Mouse (Mus musculus): Measurements from ENCODE around the gene Wnk2.

The Wnk2 gene

DNA sequence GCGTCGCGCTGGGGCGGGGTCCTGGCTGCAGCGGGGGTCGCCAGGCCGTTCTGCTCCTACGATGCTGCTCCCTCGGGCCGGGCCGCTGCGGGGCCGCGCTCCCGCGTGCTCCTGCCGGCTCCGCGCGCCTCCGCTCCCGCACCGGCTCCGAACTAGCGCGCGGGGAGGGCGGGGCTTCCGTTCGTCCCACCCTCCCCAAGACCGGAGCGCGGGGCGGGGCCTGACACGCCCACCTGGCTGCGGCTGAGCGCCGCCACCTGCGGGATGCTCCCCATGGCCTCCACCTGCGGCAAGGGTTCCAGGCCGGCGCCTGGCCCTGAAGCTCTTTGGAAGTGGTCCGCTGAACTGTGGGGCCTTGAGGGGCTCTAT lies at the start of gene Wnk2:
Wnk2 (minus strand) TSS at position 157 of the 369 bp plus-strand sequence.
- Histone ChIP-seq H3K4me1 (replicated peaks; ENCODE audit: low read depth, low read length) (peaks cover 16% of the 10 kb centered on the region), H3K9me3 (ENCODE audit: low read length) (no peaks in the 10 kb centered on the region), H3K36me3 (ENCODE audit: insufficient read depth, low read length) (no peaks in the 10 kb centered on the region), H3K4me3 (replicated peaks; ENCODE audit: low read length) (peak within 1 kb of the TSS; percentile 83), H3K27me3 (ENCODE audit: insufficient read depth, low read length) (peaks cover 81% of the 10 kb centered on the region)
- no peak for TF ChIP-seq NANOG (IDR thresholded peaks at IDR 0.05; ENCODE audit: borderline replicate concordance, low read length)
- no peak for TF ChIP-seq POU5F1 (IDR thresholded peaks at IDR 0.05; ENCODE audit: borderline replicate concordance, low read length)
- no peak for TF ChIP-seq CTCF (conservative IDR thresholded peaks at IDR 0.05; ENCODE audit: low read length)

DNA sequence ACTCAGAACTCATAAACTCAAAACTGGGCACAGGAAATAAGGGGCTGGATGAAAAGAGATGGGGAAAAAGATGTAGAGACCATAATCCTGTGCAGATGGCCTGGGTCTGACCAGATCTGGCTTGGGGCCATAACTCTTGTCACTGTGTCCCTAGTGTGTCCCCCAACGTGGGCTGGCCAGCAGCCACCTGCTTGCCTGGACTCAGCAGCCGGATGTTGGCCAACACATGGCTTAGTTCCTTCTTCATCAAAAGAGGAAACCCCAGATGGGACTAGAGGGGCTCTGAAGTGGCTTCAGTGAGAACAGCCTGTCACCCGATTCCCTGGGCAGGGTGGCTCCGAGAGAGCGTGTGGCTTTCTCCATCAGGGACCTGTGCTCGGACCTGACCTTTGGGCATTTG lies 49.0 kb upstream of the Wnk2 start:
- H3K27me3 ChIP-seq (ENCODE audit: insufficient read depth, low read length) = peaks cover 8% of the 10 kb centered on the region
- H3K4me1 ChIP-seq (replicated peaks; ENCODE audit: low read depth, low read length) = peaks cover 5% of the 10 kb centered on the region
- no peak for TF ChIP-seq POU5F1 (IDR thresholded peaks at IDR 0.05; ENCODE audit: borderline replicate concordance, low read length)
- H3K4me3 ChIP-seq (replicated peaks; ENCODE audit: low read length) = no peak overlapping the region
- no peaks in the 10 kb centered on the region for H3K9me3 ChIP-seq (ENCODE audit: low read length)
- H3K36me3 ChIP-seq (ENCODE audit: insufficient read depth, low read length) = peaks cover 24% of the 10 kb centered on the region

DNA sequence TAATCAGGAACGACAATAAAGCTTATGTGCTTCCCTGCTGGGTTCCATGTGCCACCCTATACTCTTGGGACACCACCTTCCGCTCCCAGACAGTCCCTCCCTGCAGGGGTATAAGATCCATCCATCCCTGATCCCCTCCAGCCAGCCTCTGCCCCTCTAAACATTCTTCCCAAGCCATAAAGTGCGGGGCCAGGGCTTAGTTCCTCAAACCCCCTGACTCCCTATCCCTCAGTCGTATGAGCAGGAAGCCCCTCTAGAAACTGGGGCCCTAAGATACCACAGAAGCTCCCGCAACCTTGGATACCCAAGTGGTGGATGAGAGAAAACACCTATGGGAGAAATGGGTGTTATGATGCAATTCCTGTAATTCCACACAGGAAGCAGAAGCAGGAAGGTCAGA lies 48.4 kb upstream of the Wnk2 start:
- H3K4me3 ChIP-seq (replicated peaks; ENCODE audit: low read length) = no peak overlapping the region
- H3K36me3 ChIP-seq (ENCODE audit: insufficient read depth, low read length) = peaks cover 24% of the 10 kb centered on the region
- H3K27me3 ChIP-seq (ENCODE audit: insufficient read depth, low read length) = peaks cover 8% of the 10 kb centered on the region
- peaks cover 5% of the 10 kb centered on the region for H3K4me1 ChIP-seq (replicated peaks; ENCODE audit: low read depth, low read length)
- TF ChIP-seq POU5F1 (IDR thresholded peaks at IDR 0.05; ENCODE audit: borderline replicate concordance, low read length) = no peak
- TF ChIP-seq CTCF (conservative IDR thresholded peaks at IDR 0.05; ENCODE audit: low read length) = no peak
- TF ChIP-seq NANOG (IDR thresholded peaks at IDR 0.05; ENCODE audit: borderline replicate concordance, low read length) = no peak
- H3K9me3 ChIP-seq (ENCODE audit: low read length) = no peaks in the 10 kb centered on the region

DNA sequence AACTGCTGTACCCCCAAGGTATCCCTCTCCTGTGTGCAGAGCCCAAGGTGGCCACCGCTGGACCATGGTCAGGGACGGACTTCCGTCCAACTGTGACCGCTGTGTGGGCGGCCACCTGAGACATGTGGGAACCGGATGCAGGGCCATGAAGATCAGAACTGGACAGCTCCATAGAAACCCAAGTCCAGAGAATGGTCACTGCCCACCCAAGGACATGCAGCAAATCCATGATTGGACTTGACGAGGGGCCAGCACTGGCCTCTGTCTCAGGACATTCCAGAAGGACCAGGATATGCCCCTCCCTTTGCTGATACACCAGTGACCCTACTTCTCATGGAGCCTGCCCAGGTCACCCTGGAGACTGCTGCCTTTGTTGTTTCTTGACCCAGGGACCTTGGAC lies 47.8 kb upstream of the Wnk2 start:
- H3K27me3 ChIP-seq (ENCODE audit: insufficient read depth, low read length) = peaks cover 9% of the 10 kb centered on the region
- TF ChIP-seq CTCF (conservative IDR thresholded peaks at IDR 0.05; ENCODE audit: low read length) (no peak), NANOG (IDR thresholded peaks at IDR 0.05; ENCODE audit: borderline replicate concordance, low read length) (no peak), POU5F1 (IDR thresholded peaks at IDR 0.05; ENCODE audit: borderline replicate concordance, low read length) (no peak)
- H3K36me3 ChIP-seq (ENCODE audit: insufficient read depth, low read length) = peaks cover 24% of the 10 kb centered on the region
- no peaks in the 10 kb centered on the region for H3K9me3 ChIP-seq (ENCODE audit: low read length)
- H3K4me3 ChIP-seq (replicated peaks; ENCODE audit: low read length) = no peak overlapping the region
- no peaks in the 10 kb centered on the region; the same call in none of the 2 replicates for H3K4me1 ChIP-seq (replicated peaks; ENCODE audit: low read depth, low read length)

DNA sequence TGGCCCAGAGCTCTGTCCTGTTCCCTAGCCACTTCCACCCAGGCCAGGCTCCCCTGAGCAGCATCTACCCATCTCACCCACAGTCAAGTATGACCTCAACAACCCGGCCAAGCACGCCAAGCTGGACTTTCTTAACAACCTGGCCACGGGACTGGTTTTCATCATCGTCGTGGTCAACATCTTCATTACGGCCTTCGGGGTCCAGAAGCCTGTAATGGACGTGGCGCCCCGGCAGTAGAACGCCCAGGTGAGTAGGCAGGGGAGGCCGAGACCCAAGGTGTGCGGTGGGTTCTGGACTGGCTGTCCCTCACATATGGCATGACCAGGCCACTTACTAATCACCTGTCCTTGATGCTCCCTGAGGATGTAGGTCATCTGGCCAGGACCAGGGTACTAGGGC lies 47.0 kb upstream of the Wnk2 start:
- peaks cover 9% of the 10 kb centered on the region for H3K27me3 ChIP-seq (ENCODE audit: insufficient read depth, low read length)
- H3K36me3 ChIP-seq (ENCODE audit: insufficient read depth, low read length) = peaks cover 24% of the 10 kb centered on the region
- no peak overlapping the region for H3K4me3 ChIP-seq (replicated peaks; ENCODE audit: low read length)
- TF ChIP-seq NANOG (IDR thresholded peaks at IDR 0.05; ENCODE audit: borderline replicate concordance, low read length) (no peak), POU5F1 (IDR thresholded peaks at IDR 0.05; ENCODE audit: borderline replicate concordance, low read length) (no peak), CTCF (conservative IDR thresholded peaks at IDR 0.05; ENCODE audit: low read length) (no peak)
- no peaks in the 10 kb centered on the region; the same call in none of the 2 replicates for H3K4me1 ChIP-seq (replicated peaks; ENCODE audit: low read depth, low read length)
- no peaks in the 10 kb centered on the region for H3K9me3 ChIP-seq (ENCODE audit: low read length)

DNA sequence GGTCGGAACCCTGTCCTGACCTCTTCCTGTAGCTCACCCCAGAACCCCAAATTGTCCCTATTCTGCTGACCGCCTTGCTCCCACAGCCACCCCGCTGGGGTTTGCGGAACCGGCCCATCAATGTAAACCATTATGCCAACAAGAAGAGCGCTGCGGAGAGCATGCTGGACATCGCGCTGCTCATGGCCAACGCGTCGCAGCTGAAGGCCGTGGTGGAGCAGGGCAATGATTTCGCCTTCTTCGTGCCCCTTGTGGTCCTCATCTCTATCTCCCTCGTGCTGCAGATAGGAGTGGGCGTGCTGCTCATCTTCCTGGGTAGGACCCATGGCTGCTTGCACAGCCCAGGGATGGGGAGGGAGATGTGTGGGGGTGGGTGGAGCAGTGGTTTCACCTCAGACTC lies 45.8 kb upstream of the Wnk2 start:
- Histone ChIP-seq H3K4me3 (replicated peaks; ENCODE audit: low read length) (no peak overlapping the region), H3K27me3 (ENCODE audit: insufficient read depth, low read length) (peaks cover 7% of the 10 kb centered on the region)
- TF ChIP-seq POU5F1 (IDR thresholded peaks at IDR 0.05; ENCODE audit: borderline replicate concordance, low read length) (no peak), CTCF (conservative IDR thresholded peaks at IDR 0.05; ENCODE audit: low read length) (no peak), NANOG (IDR thresholded peaks at IDR 0.05; ENCODE audit: borderline replicate concordance, low read length) (no peak)

DNA sequence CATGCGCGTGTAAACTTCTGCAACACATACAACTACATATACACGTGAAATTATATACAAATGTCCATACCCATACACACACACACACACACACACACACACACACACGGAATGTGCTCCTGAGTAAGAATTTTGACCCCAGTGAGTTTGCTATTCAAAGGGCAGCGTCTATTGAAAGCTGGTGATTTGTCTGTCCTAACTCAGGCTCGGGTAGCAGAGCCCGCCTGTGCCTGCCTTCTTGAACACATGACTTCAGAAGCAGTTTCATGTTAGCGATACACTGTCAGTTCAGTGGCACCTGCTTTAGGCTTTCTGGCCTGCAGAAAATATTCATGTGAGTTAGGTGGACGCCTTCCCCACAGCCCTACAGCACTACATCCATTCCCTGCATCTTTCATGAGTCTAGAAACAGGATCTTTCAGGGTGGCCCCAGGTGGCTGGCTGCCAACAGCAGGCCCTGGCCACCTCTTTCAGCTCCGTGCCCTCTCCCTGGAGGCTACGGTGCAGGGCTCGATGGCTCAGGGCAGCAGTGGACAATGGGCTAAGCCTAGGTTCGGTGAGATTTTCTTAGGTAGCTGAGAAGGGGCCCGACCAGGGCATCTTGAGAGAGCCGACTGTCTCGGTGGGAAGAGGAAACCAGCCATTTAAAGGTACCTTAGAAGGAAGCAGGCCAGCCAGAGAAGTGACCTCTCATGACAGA lies 44.5 kb upstream of the Wnk2 start:
- Histone ChIP-seq H3K36me3 (ENCODE audit: insufficient read depth, low read length) (peaks cover 24% of the 10 kb centered on the region), H3K9me3 (ENCODE audit: low read length) (no peaks in the 10 kb centered on the region), H3K27me3 (ENCODE audit: insufficient read depth, low read length) (peaks cover 17% of the 10 kb centered on the region), H3K4me1 (replicated peaks; ENCODE audit: low read depth, low read length) (peaks cover 19% of the 10 kb centered on the region), H3K4me3 (replicated peaks; ENCODE audit: low read length) (no peak overlapping the region)
- TF ChIP-seq NANOG (IDR thresholded peaks at IDR 0.05; ENCODE audit: borderline replicate concordance, low read length) (no peak), CTCF (conservative IDR thresholded peaks at IDR 0.05; ENCODE audit: low read length) (no peak), POU5F1 (IDR thresholded peaks at IDR 0.05; ENCODE audit: borderline replicate concordance, low read length) (no peak)

More for the DNA sequence above, 45.8 kb upstream of the Wnk2 start:
- Histone ChIP-seq H3K9me3 (ENCODE audit: low read length) (no peaks in the 10 kb centered on the region), H3K36me3 (ENCODE audit: insufficient read depth, low read length) (peaks cover 24% of the 10 kb centered on the region), H3K4me1 (replicated peaks; ENCODE audit: low read depth, low read length) (peaks cover 9% of the 10 kb centered on the region)

DNA sequence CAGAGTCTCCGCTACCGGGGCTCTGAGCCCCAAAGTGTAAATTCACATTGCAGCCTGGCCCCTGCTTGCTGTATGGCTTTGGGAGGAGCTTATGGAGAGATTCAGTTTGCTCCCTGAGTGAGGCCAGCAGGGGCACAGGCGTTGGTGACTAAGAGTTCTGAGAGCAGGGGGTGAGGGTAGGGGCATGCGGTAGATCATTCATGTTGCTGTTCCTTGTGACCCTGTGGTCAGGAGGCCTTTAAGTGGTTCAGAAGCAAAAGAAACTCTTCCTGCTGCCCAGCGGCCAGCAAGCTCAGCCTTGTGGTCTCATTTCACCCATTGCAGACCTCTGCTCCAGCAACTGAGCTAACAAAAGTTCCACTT lies 43.8 kb upstream of the Wnk2 start:
- peaks cover 23% of the 10 kb centered on the region for H3K4me1 ChIP-seq (replicated peaks; ENCODE audit: low read depth, low read length)
- H3K9me3 ChIP-seq (ENCODE audit: low read length) = no peaks in the 10 kb centered on the region
- TF ChIP-seq NANOG (IDR thresholded peaks at IDR 0.05; ENCODE audit: borderline replicate concordance, low read length) (no peak), CTCF (conservative IDR thresholded peaks at IDR 0.05; ENCODE audit: low read length) (no peak), POU5F1 (IDR thresholded peaks at IDR 0.05; ENCODE audit: borderline replicate concordance, low read length) (no peak)
- peaks cover 20% of the 10 kb centered on the region for H3K27me3 ChIP-seq (ENCODE audit: insufficient read depth, low read length)
- no peak overlapping the region for H3K4me3 ChIP-seq (replicated peaks; ENCODE audit: low read length)
- peaks cover 24% of the 10 kb centered on the region for H3K36me3 ChIP-seq (ENCODE audit: insufficient read depth, low read length)
